Mouse (Mus musculus) midbrain, embryonic 14.5 days (tissue): ENCODE data around the gene Plxna4. TPM values are rescaled to one million over a fixed set of nuclear protein-coding genes. Genes with fewer than 3 reads are reported as not detected.

Experiments
- ATAC-seq: fragments of 200-750 bp; cut with Nextera tagmentation; 2 replicates; pipeline ENCODE4 v1.8.0; 2017; ENCODE audit warnings: moderate number of reproducible peaks, moderate library complexity; ENCODE audit not compliant: low FRiP score, low TSS enrichment
- DNase-seq: peaks from one replicate; pipeline ENCODE4 v3.0.0-alpha.2; 2015
- H3K27ac ChIP-seq: fragments of 300-500 bp; sonication (generic); replicated peaks from 2 replicates; pipeline ENCODE4 v1.5.1; 2014; ENCODE audit warnings: mild to moderate bottlenecking, low read depth, low read length, moderate library complexity
- H3K27me3 ChIP-seq: fragments of 300-500 bp; sonication (generic); 2 replicates; pipeline ENCODE4 v1.6.1; 2014; ENCODE audit warnings: low read length, control low read depth, mixed read lengths; ENCODE audit not compliant: control insufficient read depth, insufficient read depth
- H3K36me3 ChIP-seq: fragments of 300-500 bp; sonication (generic); 2 replicates; pipeline ENCODE4 v1.6.1; 2014; ENCODE audit warnings: low read length, control low read depth; ENCODE audit not compliant: control insufficient read depth, insufficient read depth
- H3K4me1 ChIP-seq: fragments of 300-500 bp; sonication (generic); 2 replicates; pipeline ENCODE4 v1.6.1; 2014; ENCODE audit warnings: mild to moderate bottlenecking, antibody characterized with exemption, low read length, control low read depth; ENCODE audit not compliant: control insufficient read depth, insufficient read depth
- H3K4me2 ChIP-seq: fragments of 300-500 bp; sonication (generic); 2 replicates; pipeline ENCODE4 v1.6.1; 2014; ENCODE audit warnings: mild to moderate bottlenecking, low read length, moderate library complexity
- H3K4me3 ChIP-seq: fragments of 300-500 bp; sonication (generic); replicated peaks from 2 replicates; pipeline ENCODE4 v1.5.1; 2014; ENCODE audit warnings: low read depth, low read length
- H3K9ac ChIP-seq: fragments of 300-500 bp; sonication (generic); replicated peaks from 2 replicates; pipeline ENCODE4 v1.6.1; 2014; ENCODE audit warnings: mild to moderate bottlenecking, low read length, moderate library complexity
- H3K9me3 ChIP-seq: fragments of 300-500 bp; sonication (generic); 2 replicates; pipeline ENCODE4 v1.6.1; 2016; ENCODE audit warnings: low read length, control low read depth, mixed read lengths; ENCODE audit not compliant: control insufficient read depth
- whole genome bisulfite sequencing: fragments of 180-500 bp; shearing (Covaris S2); extraction: QIAGEN DNeasy Blood & Tissue Kit; methylation state at CpG from one replicate; pipeline ENCODE4 v1.1.7; 2014; 5-methylcytosine and 5-hydroxymethylcytosine counted together
- polyA plus RNA-seq: library from polyadenylated mRNA; unstranded; fragments of >200 nt; fragmentation: Nextera tagmentation; extraction: Ambion mirVana; gene quantifications from 2 replicates; pipeline ENCODE4 v1.2.1, GENCODE M21; 2014

Gene Plxna4
- polyA plus RNA-seq, 1 experiment from 2014 or later, result 16.2 TPM

DNA sequence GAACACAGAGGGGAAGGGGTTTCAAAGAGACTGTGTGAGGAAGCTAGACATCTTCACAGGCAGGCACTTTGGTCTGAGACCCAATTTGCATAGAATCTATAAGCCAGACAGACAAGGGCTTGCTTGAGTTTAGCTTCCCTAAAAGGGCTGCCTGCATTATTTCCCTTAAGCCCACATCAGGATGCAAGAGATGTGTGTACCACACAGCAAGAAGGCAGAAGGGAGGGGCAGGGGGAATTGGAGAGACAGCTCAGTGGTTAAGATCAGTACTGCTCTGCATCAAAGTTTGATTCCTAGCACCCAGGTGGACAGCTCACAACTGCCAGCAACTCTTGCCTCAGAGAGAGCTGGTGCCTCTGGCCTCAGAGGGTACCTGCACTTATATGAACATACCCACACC, 256.7 kb downstream of the Plxna4 start:
- Histone ChIP-seq H3K4me1 (peaks cover 15% of the 10 kb centered on the region), H3K27ac (no peak overlapping the region), H3K4me2 (no peak overlapping the region), H3K27me3 (no peaks in the 10 kb centered on the region), H3K9ac (no peak overlapping the region), H3K36me3 (no peaks in the 10 kb centered on the region), H3K9me3 (no peaks in the 10 kb centered on the region), H3K4me3 (no peak overlapping the region)
- DNase-seq (peak; percentile 50), ATAC-seq (no peak)

DNA sequence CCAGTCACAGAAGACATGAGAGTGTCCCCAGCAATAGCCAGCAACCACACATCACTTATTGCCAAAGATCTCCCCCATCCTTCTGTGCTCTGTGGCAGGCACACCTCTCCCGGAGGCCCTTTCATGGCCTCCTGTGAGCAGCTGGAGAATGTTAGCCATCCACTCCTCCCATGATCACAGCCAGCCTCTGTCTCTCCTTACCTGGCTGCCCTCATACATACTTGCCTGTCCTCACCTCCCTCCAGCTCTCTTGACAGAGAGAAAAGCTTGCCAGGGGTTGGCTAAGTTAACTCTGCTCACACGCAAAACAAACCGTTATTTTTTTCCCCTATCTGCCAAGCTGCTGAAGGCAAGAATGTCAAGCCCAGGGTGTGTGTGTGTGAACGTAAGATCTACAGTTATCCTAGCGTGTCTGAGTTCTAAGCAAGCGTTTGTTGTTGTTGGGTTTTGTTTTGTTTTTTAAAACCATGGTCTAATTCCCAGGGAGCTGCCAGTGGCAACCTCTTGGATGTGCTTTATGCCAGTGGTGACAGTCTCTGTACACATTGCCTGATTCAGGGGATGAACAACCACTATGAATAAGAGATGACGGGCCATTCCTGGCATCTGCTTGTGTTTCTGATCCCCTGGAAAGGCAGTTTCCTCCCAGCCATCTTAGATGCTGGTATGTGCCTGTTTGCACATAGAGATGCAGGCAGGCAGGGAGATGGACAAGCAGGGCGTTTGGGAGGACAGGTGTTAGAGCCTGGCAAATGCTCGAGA, 257.8 kb downstream of the Plxna4 start:
- no peaks in the 10 kb centered on the region for H3K27me3 ChIP-seq
- H3K9me3 ChIP-seq, result no peaks in the 10 kb centered on the region
- H3K9ac ChIP-seq, result no peak overlapping the region
- 72% methylated on average over 9 of the region's 9 CpGs for WGBS
- H3K4me3 ChIP-seq, result no peak overlapping the region
- H3K36me3 ChIP-seq, result no peaks in the 10 kb centered on the region
- no peak for DNase-seq
- H3K4me2 ChIP-seq, result no peak overlapping the region
- ATAC-seq, result no peak
- H3K27ac ChIP-seq, result no peak overlapping the region
- peaks cover 15% of the 10 kb centered on the region for H3K4me1 ChIP-seq

DNA sequence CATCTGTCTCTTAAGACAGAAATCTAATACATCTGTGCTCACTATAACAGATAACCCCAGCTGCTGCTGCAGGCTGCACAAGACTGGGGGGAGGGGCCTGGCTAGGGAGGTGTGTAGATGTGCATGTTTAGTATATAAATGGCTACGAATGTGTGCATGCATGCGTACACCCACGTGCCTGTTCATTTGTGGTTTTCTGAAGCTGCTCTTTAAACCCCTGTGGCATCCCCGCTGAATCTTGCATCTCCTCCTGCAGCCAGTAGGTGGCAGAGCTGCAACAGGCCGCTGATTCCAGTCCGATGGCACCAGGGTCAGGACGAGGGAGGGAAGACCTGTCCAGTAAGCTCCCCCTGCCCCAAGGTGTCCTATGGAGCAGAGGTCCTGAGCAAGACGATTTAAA, 260.0 kb downstream of the Plxna4 start:
- WGBS, result under 1% methylated on average over 8 of the region's 8 CpGs
- Histone ChIP-seq H3K9ac (no peak overlapping the region), H3K4me3 (no peak overlapping the region), H3K4me1 (peaks cover 15% of the 10 kb centered on the region), H3K36me3 (no peaks in the 10 kb centered on the region), H3K9me3 (no peaks in the 10 kb centered on the region), H3K27ac (no peak overlapping the region), H3K27me3 (no peaks in the 10 kb centered on the region), H3K4me2 (no peak overlapping the region)
- DNase-seq (peak; percentile 86), ATAC-seq (peak; percentile 60; the same call in 1 of the 2 replicates)

DNA sequence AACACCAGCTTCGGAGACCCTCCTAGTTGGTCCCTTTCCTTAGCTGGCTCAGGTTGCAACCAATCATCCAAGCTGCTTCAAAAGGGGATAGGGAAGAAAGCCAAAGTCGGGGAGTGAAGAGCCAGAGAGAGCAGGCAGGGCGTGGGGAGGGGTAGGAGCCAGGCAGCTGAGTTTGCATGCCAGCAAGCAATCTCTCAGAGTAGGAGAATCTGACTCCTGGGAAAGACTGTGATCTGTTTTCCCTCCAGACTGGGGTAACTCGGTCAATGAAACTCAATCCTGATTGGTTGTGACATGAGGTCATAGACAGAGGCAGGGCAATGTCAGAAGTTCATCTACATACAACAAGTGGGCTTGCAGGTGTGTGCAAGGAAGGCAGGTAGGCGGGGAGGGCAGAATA, 260.8 kb downstream of the Plxna4 start:
- H3K4me3 ChIP-seq, result no peak overlapping the region
- DNase-seq (peak; percentile 27), ATAC-seq (no peak)
- H3K9me3 ChIP-seq, result no peaks in the 10 kb centered on the region
- no peaks in the 10 kb centered on the region for H3K36me3 ChIP-seq
- H3K27me3 ChIP-seq, result no peaks in the 10 kb centered on the region
- 37% methylated on average over 5 of the region's 5 CpGs for WGBS
- H3K4me2 ChIP-seq, result no peak overlapping the region
- H3K9ac ChIP-seq, result no peak overlapping the region
- peaks cover 15% of the 10 kb centered on the region for H3K4me1 ChIP-seq
- no peak overlapping the region for H3K27ac ChIP-seq

DNA sequence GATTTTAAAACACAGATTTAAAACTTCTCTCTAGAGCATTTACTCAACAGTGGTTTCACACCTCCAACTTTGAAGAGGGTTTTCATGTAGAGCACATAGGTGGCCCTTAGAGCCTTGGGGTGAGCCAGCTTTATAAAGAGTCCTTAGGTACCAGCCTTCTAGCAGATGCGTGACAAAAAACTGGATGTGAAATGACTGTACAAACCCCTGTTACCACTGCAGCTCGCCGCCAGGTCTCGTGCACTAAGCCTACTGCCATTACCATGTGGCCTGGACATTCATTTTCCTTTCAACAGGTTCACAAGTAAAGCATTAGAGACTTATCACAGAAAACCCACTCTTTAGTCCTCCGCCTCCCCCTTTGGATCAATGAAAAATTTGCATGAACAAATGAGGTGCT, 261.6 kb downstream of the Plxna4 start:
- Histone ChIP-seq H3K9me3 (no peaks in the 10 kb centered on the region), H3K4me2 (no peak overlapping the region), H3K27me3 (no peaks in the 10 kb centered on the region), H3K36me3 (no peaks in the 10 kb centered on the region), H3K9ac (no peak overlapping the region), H3K4me1 (peaks cover 15% of the 10 kb centered on the region), H3K4me3 (no peak overlapping the region), H3K27ac (no peak overlapping the region)
- ATAC-seq (no peak), DNase-seq (no peak)
- WGBS, result 94% methylated on average over 5 of the region's 5 CpGs

DNA sequence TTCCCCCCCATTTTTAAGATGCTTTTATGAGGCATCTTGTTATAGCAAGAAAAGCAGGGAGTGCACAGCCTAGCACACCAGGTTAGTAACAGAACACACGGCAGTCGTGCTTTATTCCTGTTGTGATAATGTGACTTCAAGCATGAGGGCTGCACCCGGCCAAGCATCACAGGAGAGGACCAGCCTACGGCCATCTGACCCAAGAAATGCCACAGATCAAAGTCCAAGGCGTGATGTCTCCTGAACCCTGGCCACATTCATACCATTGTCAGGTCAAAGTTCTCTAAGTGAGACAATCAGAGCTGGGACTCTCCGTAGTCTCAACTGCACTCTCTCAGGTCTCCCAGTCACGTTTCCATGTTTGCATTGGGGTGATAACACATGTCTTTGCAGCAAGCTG, 262.1 kb downstream of the Plxna4 start:
- ATAC-seq, result no peak
- peaks cover 12% of the 10 kb centered on the region for H3K4me1 ChIP-seq
- no peaks in the 10 kb centered on the region for H3K9me3 ChIP-seq
- H3K4me2 ChIP-seq, result no peak overlapping the region
- WGBS, result 81% methylated on average over 7 of the region's 7 CpGs
- no peaks in the 10 kb centered on the region for H3K36me3 ChIP-seq
- no peak overlapping the region for H3K9ac ChIP-seq
- DNase-seq, result no peak
- no peaks in the 10 kb centered on the region for H3K27me3 ChIP-seq
- no peak overlapping the region for H3K27ac ChIP-seq
- H3K4me3 ChIP-seq, result no peak overlapping the region

DNA sequence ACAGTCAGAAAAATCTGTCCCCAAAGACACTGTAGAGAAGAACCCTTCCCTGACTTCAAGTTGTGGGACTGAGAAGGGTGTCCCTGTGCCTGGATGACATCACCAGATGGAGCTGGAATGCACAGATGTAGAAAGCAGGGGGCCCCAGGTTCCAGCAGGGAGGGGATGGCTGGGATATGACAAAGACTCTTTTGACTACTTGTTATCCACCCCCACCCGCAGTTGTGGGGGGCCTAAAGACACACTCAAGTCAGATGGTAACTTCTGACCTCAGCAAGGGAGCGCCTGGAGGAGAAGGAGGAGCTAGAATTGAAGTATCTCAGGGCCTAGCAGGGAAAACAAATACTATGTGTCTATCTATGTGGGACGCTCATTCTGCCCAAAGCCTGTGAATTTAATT, 266.8 kb downstream of the Plxna4 start:
- Histone ChIP-seq H3K9ac (no peak overlapping the region), H3K4me1 (no peaks in the 10 kb centered on the region), H3K9me3 (no peaks in the 10 kb centered on the region), H3K27ac (no peak overlapping the region), H3K4me3 (no peak overlapping the region), H3K36me3 (no peaks in the 10 kb centered on the region), H3K27me3 (no peaks in the 10 kb centered on the region), H3K4me2 (no peak overlapping the region)
- no peak for DNase-seq
- no peak for ATAC-seq
- WGBS, result 72% methylated on average over 3 of the region's 3 CpGs

DNA sequence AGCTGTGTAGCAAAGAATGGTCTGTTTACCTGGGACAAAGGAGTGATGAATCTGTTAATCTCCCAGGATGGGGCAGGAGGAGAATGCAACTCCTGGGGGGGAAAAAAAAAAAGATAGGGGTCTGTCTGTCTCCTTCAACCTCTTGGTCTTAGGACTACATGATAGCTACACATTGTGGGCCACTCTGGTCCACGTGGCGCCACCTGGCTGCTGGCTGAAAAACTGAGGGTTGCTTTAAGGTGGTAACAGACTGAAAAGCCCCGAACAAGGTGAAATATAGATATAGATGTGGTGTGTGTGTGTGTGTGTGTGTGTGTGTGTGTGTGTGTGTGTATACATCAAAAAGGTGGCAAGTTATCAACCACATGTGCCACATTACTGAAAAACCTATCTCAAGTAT, 267.7 kb downstream of the Plxna4 start:
- no peak for ATAC-seq
- H3K36me3 ChIP-seq, result no peaks in the 10 kb centered on the region
- no peaks in the 10 kb centered on the region for H3K27me3 ChIP-seq
- no peak overlapping the region for H3K4me2 ChIP-seq
- H3K9ac ChIP-seq, result no peak overlapping the region
- H3K4me1 ChIP-seq, result no peaks in the 10 kb centered on the region
- 38% methylated on average over 3 of the region's 3 CpGs for WGBS
- H3K27ac ChIP-seq, result no peak overlapping the region
- H3K9me3 ChIP-seq, result no peaks in the 10 kb centered on the region
- no peak overlapping the region for H3K4me3 ChIP-seq
- peak; percentile 39 for DNase-seq

DNA sequence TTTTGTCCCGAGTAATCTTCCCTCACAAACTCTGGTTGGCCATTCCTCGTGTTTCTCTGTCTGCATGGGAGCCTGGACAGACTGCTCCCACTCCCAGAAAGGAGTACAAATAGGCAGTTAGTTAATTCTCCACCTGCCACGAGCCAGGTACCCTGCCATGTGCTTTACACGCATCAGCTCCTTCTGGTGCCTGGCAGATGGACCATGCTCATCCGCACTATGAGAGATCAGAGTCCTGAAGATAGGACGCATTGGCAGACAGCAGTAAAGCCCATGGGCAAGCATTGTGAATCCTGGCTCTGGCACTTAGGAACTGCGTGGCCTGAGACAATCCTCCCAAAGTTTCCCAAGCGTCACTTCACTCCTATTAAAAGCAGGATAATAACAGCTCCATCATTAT, 270.5 kb downstream of the Plxna4 start:
- ATAC-seq, result no peak
- no peak overlapping the region for H3K9ac ChIP-seq
- no peak for DNase-seq

More for the DNA sequence above, 270.5 kb downstream of the Plxna4 start:
- no peak overlapping the region for H3K27ac ChIP-seq
- no peaks in the 10 kb centered on the region for H3K36me3 ChIP-seq
- H3K27me3 ChIP-seq, result no peaks in the 10 kb centered on the region
- H3K4me2 ChIP-seq, result no peak overlapping the region
- 81% methylated on average over 8 of the region's 8 CpGs for WGBS
- no peak overlapping the region for H3K4me3 ChIP-seq
- H3K9me3 ChIP-seq, result no peaks in the 10 kb centered on the region
- H3K4me1 ChIP-seq, result no peaks in the 10 kb centered on the region
